Mouse (Mus musculus) myocyte (in vitro differentiated cells): ENCODE results near the gene Tmem151b.

ENCODE experiments used
- MYOD1 ChIP-seq, 3 experiments: IDR thresholded peaks; one replicate each; pipeline ENCODE4 v1.6.1; 2011; ENCODE audit warnings: control low read depth in 2 of 3, low read depth in 2 of 3, mild to moderate bottlenecking in 2 of 3, moderate library complexity in 1 of 3; ENCODE audit not compliant: insufficient read length in 2 of 3, control insufficient read depth in 1 of 3
- POLR2AphosphoS2 ChIP-seq: IDR thresholded peaks from one replicate; pipeline ENCODE4 v1.6.1; 2011; ENCODE audit warnings: low read depth, control low read depth; ENCODE audit not compliant: insufficient read length
- USF1 ChIP-seq: IDR thresholded peaks from one replicate; pipeline ENCODE4 v1.6.1; 2011; ENCODE audit warnings: low read depth, mild to moderate bottlenecking, control low read depth, moderate library complexity

DNA sequence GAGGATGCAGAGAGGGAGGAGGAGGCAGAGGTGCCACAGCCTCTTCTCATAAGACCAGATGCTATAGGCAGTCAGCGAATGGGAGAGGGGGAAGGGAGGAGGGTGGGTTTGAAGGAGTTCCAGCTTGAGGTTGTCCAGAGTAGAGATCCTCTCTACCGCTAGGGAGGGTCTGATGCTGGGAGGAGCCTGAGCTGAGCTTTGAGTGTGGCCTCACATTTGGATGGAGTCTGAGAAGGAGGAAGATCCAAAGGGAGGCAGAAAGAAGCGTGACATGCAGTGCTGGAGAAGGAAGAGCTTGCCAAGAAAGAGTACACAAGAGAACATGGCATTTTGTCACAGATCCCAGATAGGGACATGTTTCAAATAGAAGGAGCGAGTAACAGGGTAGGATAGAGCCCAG is 11.1 kb downstream of the Tmem151b start:
- TF ChIP-seq POLR2AphosphoS2 (no peak), MYOD1 (IDR thresholded peaks at IDR 0.05; ENCODE audit: control insufficient read depth in 1 of 3, insufficient read length in 2 of 3, low read depth in 2 of 3) (no peak), USF1 (no peak)
